Mouse (Mus musculus): Measurements from ENCODE around the gene Mst1r. TPM values are rescaled to one million over a fixed set of nuclear protein-coding genes. Genes with fewer than 3 reads are reported as not detected.

Gene Mst1r
- 1.2 and 2.8 TPM in 2 replicates for polyA plus RNA-seq (2012; rRNA removed)

DNA sequence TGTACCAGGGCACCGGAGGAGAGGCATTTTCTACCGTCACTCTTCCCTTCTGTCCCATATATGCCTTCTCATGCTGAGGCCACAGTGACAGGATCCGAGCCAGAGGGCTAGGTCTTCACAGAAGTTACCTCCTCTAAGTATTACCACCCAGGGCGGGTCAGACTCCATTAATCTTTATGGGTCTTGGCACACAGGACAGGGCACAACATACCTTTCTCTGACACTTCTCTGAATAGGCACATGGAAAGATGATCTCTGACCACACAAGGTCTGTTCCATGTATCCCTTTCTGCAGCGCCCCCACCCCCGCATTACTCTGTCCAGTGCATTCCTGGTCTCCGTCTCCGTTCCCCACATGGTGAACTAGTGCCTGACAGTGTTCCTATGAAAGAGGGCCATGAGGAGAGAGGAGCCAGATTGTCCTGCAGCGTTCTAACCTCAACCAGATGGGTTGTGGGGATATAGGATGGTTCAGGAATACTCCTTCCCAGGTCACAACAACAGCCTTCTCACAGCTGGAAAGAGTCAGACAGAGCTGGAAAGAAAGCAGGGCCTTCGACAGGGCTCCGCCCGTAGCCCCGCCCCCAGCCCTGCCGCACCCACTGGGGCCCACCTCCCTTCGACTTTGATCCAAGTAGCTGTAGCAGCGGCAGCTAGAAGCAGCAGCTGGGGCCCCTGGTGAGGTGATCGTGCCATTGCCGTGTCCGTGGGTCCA is at the start of gene Mst1r:
Gene Mst1r (plus strand): TSS at position 622 of the 715 bp plus-strand sequence.
- no peak for TF ChIP-seq CTCF (conservative IDR thresholded peaks at IDR 0.05; ENCODE audit: insufficient read depth, insufficient read length, low read depth, low read length)
- no peak for TF ChIP-seq POLR2A (IDR thresholded peaks at IDR 0.05; ENCODE audit: low read depth, low read length)
- no peaks in the 10 kb centered on the region for H3K36me3 ChIP-seq (ENCODE audit: control insufficient read depth, insufficient read depth, low read length)

DNA sequence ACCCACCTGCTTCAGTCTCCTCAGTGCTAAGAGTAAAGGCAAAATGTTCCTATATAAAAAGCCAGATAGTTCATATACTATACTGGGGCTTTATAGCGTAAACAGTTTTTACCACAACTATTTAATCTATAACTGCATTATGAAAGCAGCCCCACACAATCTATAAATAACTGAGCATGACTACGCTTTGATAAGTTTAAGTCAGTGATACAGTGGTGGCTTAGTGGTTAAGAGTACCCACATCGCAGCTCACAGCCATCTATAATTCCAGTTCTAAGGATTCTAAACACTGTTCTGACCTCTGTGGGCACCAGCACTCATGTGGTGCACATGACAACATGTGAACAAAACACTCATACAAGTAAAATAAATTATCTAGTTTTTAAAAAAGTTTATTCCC is 48.3 kb upstream of the Mst1r start:
- H3K27me3 ChIP-seq (replicated peaks; ENCODE audit: control insufficient read depth, insufficient read depth, low read length): no peaks in the 10 kb centered on the region
- H3K27ac ChIP-seq (ENCODE audit: insufficient read depth, low read depth, low read length): no peak overlapping the region
- no peak for TF ChIP-seq CTCF (conservative IDR thresholded peaks at IDR 0.05; ENCODE audit: insufficient read depth, insufficient read length, low read depth, low read length)
- no peak for TF ChIP-seq POLR2A (IDR thresholded peaks at IDR 0.05; ENCODE audit: low read depth, low read length)
- no peaks in the 10 kb centered on the region for H3K4me1 ChIP-seq (ENCODE audit: control insufficient read depth, insufficient read depth, low read length)
- 96% methylated on average over 3 of the region's 3 CpGs for WGBS
- H3K4me3 ChIP-seq (ENCODE audit: insufficient read depth, low read depth, low read length): no peak overlapping the region
- peaks cover 2% of the 10 kb centered on the region for H3K36me3 ChIP-seq (ENCODE audit: control insufficient read depth, insufficient read depth, low read length)
- no peak for DNase-seq

More for the DNA sequence above, at the start of gene Mst1r:
- WGBS: 12% methylated on average over 19 of the region's 19 CpGs
- Histone ChIP-seq H3K4me1 (ENCODE audit: control insufficient read depth, insufficient read depth, low read length) (peaks cover 3% of the 10 kb centered on the region; the same call in 1 of the 2 replicates), H3K27ac (ENCODE audit: insufficient read depth, low read depth, low read length) (no peak within 1 kb of the TSS), H3K4me3 (ENCODE audit: insufficient read depth, low read depth, low read length) (peak within 1 kb of the TSS; percentile 40), H3K27me3 (replicated peaks; ENCODE audit: control insufficient read depth, insufficient read depth, low read length) (no peaks in the 10 kb centered on the region)
- peak; percentile 89 for DNase-seq

DNA sequence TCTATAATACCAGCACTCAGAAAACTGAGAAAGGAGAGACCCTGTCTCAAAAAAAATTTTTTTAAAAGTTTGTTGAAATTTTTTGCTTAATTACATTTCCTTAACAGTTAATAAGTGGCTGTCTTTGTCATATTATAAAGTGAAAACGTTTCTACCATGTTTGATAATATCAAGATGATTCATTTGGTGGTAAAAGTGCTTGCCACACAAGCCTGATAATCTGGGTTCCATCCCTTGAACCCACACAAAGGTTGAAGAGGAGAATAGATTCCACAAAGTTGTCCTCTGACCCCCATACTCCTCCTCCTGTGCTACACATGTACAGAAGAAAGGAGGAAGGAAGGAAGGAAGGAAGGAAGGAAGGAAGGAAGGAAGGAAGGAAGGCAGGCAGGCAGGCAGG is 42.2 kb upstream of the Mst1r start:
- 51% methylated on average over 1 of the region's 1 CpGs for WGBS
- TF ChIP-seq CTCF (conservative IDR thresholded peaks at IDR 0.05; ENCODE audit: insufficient read depth, insufficient read length, low read depth, low read length): no peak
- no peak for TF ChIP-seq POLR2A (IDR thresholded peaks at IDR 0.05; ENCODE audit: low read depth, low read length)
- no peaks in the 10 kb centered on the region for H3K27me3 ChIP-seq (replicated peaks; ENCODE audit: control insufficient read depth, insufficient read depth, low read length)
- H3K4me1 ChIP-seq (ENCODE audit: control insufficient read depth, insufficient read depth, low read length): no peaks in the 10 kb centered on the region
- H3K36me3 ChIP-seq (ENCODE audit: control insufficient read depth, insufficient read depth, low read length): no peaks in the 10 kb centered on the region
- no peak for DNase-seq
- H3K4me3 ChIP-seq (ENCODE audit: insufficient read depth, low read depth, low read length): no peak overlapping the region
- no peak overlapping the region for H3K27ac ChIP-seq (ENCODE audit: insufficient read depth, low read depth, low read length)

DNA sequence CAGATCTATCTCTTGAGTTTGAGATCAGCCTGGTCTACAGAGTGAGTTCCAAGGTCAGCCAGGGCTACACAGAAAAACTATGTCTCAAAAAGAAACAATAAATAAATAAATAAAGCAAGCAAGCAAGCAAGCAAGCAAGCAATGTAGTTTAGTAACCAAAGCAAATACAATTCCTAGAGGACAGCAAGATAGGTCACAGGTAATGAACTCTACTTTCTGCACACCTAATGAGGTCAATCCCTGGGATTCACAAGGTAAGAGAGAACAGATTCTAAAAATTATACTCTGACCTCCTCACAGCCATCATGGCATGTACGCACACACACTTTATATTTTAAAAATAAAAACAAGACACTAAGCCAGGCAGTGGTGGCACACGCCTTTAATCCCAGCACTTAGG is 40.6 kb upstream of the Mst1r start:
- Histone ChIP-seq H3K27me3 (replicated peaks; ENCODE audit: control insufficient read depth, insufficient read depth, low read length) (no peaks in the 10 kb centered on the region), H3K27ac (ENCODE audit: insufficient read depth, low read depth, low read length) (no peak overlapping the region), H3K4me1 (ENCODE audit: control insufficient read depth, insufficient read depth, low read length) (no peaks in the 10 kb centered on the region), H3K36me3 (ENCODE audit: control insufficient read depth, insufficient read depth, low read length) (no peaks in the 10 kb centered on the region), H3K4me3 (ENCODE audit: insufficient read depth, low read depth, low read length) (no peak overlapping the region)
- DNase-seq: no peak
- 99% methylated on average over 2 of the region's 2 CpGs for WGBS
- no peak for TF ChIP-seq POLR2A (IDR thresholded peaks at IDR 0.05; ENCODE audit: low read depth, low read length)
- no peak for TF ChIP-seq CTCF (conservative IDR thresholded peaks at IDR 0.05; ENCODE audit: insufficient read depth, insufficient read length, low read depth, low read length)

DNA sequence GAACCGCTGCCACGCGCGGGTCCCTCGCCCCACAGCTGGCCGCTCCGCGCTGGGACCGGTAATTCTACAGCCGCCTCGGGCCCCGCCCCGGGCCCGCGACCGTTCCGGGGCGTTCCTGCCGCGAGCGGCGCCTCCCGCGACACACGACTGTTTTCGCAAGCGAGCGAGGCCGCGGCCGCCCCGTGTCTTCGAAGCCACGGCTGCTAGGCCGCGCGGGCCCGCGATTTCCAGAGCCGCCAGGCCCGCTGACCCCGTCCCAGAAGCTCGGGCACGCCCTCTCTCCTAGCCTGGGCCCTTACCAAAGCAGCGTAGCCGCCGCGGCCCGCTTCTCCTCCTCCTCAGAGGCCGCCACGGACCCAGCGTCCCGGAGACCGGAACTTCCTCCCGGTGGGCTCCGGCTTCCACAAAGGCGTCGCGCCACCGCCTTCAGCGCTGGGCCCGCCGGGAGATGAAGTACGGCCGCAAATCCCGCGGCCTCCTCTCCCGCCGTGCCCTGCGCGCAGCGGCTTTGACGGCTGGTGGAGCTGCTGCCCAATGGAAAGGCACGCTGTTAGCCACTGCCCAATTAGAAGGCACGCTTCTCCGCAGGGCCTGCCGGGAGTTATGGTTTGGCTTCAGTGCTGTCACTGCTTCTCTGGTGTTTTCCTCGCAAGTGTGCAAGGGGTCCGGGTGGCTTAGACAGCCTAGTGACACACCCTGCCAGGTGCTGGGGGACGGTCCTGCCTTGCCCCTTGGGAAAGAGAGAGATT is 34.1 kb upstream of the Mst1r start:
- peak; percentile 78 for TF ChIP-seq POLR2A (IDR thresholded peaks at IDR 0.05; ENCODE audit: low read depth, low read length)
- no peak for TF ChIP-seq CTCF (conservative IDR thresholded peaks at IDR 0.05; ENCODE audit: insufficient read depth, insufficient read length, low read depth, low read length)

DNA sequence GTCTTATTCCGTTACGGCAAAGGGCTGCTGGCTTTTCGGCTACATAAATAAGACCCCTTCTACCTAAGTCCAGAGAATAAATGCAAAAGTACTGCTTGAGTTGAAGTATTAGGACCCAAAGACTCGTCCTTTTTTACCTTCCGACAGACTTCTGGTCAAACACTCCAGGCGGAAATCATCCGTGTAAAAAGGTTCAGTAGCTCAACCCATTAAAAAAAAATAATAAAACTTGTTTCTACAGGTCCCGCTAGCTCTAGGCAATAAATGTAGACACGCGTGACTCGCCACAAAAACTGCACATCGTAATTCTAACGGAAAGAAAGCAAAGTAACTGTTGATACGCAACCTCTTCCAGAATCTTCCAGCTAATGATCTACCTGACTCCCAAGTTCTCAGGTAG is 33.5 kb upstream of the Mst1r start, which contains the start of gene Rbm6:
Gene Rbm6 (minus strand): TSS at position 101 of the 400 bp plus-strand sequence.
- H3K27me3 ChIP-seq (replicated peaks; ENCODE audit: control insufficient read depth, insufficient read depth, low read length): no peaks in the 10 kb centered on the region
- TF ChIP-seq CTCF (conservative IDR thresholded peaks at IDR 0.05; ENCODE audit: insufficient read depth, insufficient read length, low read depth, low read length): no peak
- no peak for TF ChIP-seq POLR2A (IDR thresholded peaks at IDR 0.05; ENCODE audit: low read depth, low read length)
- no peaks in the 10 kb centered on the region for H3K36me3 ChIP-seq (ENCODE audit: control insufficient read depth, insufficient read depth, low read length)
- peaks cover 5% of the 10 kb centered on the region; the same call in 1 of the 2 replicates for H3K4me1 ChIP-seq (ENCODE audit: control insufficient read depth, insufficient read depth, low read length)
- no peak for DNase-seq
- WGBS: 2% methylated on average over 14 of the region's 14 CpGs
- peak within 1 kb of the TSS; percentile 95 for H3K27ac ChIP-seq (ENCODE audit: insufficient read depth, low read depth, low read length)
- H3K4me3 ChIP-seq (ENCODE audit: insufficient read depth, low read depth, low read length): peak within 1 kb of the TSS; percentile 99

More for the DNA sequence above, 34.1 kb upstream of the Mst1r start:
- Histone ChIP-seq H3K27ac (ENCODE audit: insufficient read depth, low read depth, low read length) (peak overlapping the region; percentile 95), H3K4me3 (ENCODE audit: insufficient read depth, low read depth, low read length) (peak overlapping the region; percentile 99), H3K36me3 (ENCODE audit: control insufficient read depth, insufficient read depth, low read length) (no peaks in the 10 kb centered on the region), H3K4me1 (ENCODE audit: control insufficient read depth, insufficient read depth, low read length) (peaks cover 5% of the 10 kb centered on the region; the same call in 1 of the 2 replicates), H3K27me3 (replicated peaks; ENCODE audit: control insufficient read depth, insufficient read depth, low read length) (no peaks in the 10 kb centered on the region)
- under 1% methylated on average over 80 of the region's 80 CpGs for WGBS
- DNase-seq: peak; percentile 98

DNA sequence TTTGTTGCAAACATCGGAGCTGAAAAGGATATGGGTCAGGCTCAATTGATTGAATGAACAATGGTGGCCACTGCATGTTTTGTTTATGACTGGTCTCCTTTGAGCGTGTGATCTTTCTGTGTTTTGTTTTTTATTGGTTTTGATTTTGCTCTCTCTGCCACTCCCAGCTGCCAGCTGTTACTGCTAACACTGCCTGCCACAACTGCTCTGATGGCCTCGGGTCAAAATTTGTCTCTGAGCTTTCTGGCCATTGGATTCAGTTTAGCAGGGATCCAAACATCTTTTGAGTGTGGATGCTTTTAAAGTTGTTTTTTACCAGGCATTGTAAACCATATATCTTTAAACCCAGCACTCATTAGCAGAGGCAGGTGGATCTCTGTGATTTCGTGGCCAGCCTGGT is 26.3 kb upstream of the Mst1r start:
- DNase-seq: no peak
- WGBS: 59% methylated on average over 4 of the region's 4 CpGs
- no peaks in the 10 kb centered on the region for H3K4me1 ChIP-seq (ENCODE audit: control insufficient read depth, insufficient read depth, low read length)
- H3K36me3 ChIP-seq (ENCODE audit: control insufficient read depth, insufficient read depth, low read length): no peaks in the 10 kb centered on the region
- no peaks in the 10 kb centered on the region for H3K27me3 ChIP-seq (replicated peaks; ENCODE audit: control insufficient read depth, insufficient read depth, low read length)
- H3K27ac ChIP-seq (ENCODE audit: insufficient read depth, low read depth, low read length): no peak overlapping the region
- TF ChIP-seq CTCF (conservative IDR thresholded peaks at IDR 0.05; ENCODE audit: insufficient read depth, insufficient read length, low read depth, low read length): no peak
- no peak overlapping the region for H3K4me3 ChIP-seq (ENCODE audit: insufficient read depth, low read depth, low read length)
